Mouse (Mus musculus): ENCODE measurements around the gene Gm5849. TPM values are rescaled to one million over a fixed set of nuclear protein-coding genes. Genes with fewer than 3 reads are reported as not detected.
"Not testable (repeated sequence)": the region's sequence is repeated elsewhere in the genome, so short reads cannot be mapped to it uniquely, and the experiment has no call there.

The Gm5849 gene
- not detected in 2 replicates for total RNA-seq (2012; rRNA removed)
- not detected for polyA plus RNA-seq (2012; ENCODE audit: insufficient read depth in 1 of 2, insufficient read length in 2 of 2, low read depth in 1 of 2, low replicate concordance in 2 of 2, missing spikeins in 1 of 2)

GRCm38 (mm10) chr3:90777776-90778175 lies at the start of gene Gm5849:
Gene Gm5849, minus strand, starts transcription at chr3:90777876.
- not testable (repeated sequence) for H3K36me3 ChIP-seq (ENCODE audit: control insufficient read depth in 1 of 2, insufficient read depth in 2 of 2, low read length in 2 of 2); DNase-seq (ENCODE audit: low read depth, low spot score); H3K27ac ChIP-seq (ENCODE audit: control insufficient read depth, low read depth, low read length); H3K9ac ChIP-seq (ENCODE audit: control insufficient read depth, low read depth, low read length, poor library complexity, severe bottlenecking); H3K79me2 ChIP-seq (ENCODE audit: control insufficient read depth, insufficient read depth, low read length, poor library complexity); H3K4me1 ChIP-seq (ENCODE audit: control insufficient read depth in 1 of 2, insufficient read depth in 2 of 2, low read length in 2 of 2); H3K9me3 ChIP-seq (replicated peaks; ENCODE audit: insufficient read depth, low read length); H3K4me3 ChIP-seq (ENCODE audit: control insufficient read depth in 1 of 2, insufficient read depth in 1 of 2, low read depth in 2 of 2, low read length in 2 of 2); H3K27me3 ChIP-seq (ENCODE audit: control insufficient read depth in 1 of 2, insufficient read depth in 2 of 2, low read length in 2 of 2)

- H3K27me3 ChIP-seq (ENCODE audit: control insufficient read depth in 1 of 2, insufficient read depth in 2 of 2, low read length in 2 of 2), result no peaks in the 10 kb centered on the region
- TF ChIP-seq MAZ (IDR thresholded peaks at IDR 0.05; ENCODE audit: low read depth, low read length) (no peak), TBP (IDR thresholded peaks at IDR 0.05; ENCODE audit: low read depth, low read length) (no peak), GABPA (IDR thresholded peaks at IDR 0.05; ENCODE audit: low read depth, low read length) (no peak), UBTF (IDR thresholded peaks at IDR 0.05; ENCODE audit: borderline replicate concordance, insufficient read depth, low read depth, low read length) (no peak), MAX (IDR thresholded peaks at IDR 0.05; ENCODE audit: low read length) (no peak), E2F4 (IDR thresholded peaks at IDR 0.05; ENCODE audit: borderline replicate concordance, low read depth, low read length) (no peak), CHD1 (IDR thresholded peaks at IDR 0.05; ENCODE audit: low read depth, low read length) (no peak), MYC (IDR thresholded peaks at IDR 0.05; ENCODE audit: low read depth, low read length) (no peak), ZC3H11A (IDR thresholded peaks at IDR 0.05; ENCODE audit: low read depth, low read length) (no peak), SMC3 (IDR thresholded peaks at IDR 0.05; ENCODE audit: low read depth, low read length) (no peak), SIN3A (IDR thresholded peaks at IDR 0.05; ENCODE audit: low read length) (no peak), MXI1 (IDR thresholded peaks at IDR 0.05; ENCODE audit: low read depth, low read length) (no peak), BHLHE40 (IDR thresholded peaks at IDR 0.05; ENCODE audit: borderline replicate concordance, low read depth, low read length) (no peak)
- H3K36me3 ChIP-seq (ENCODE audit: control insufficient read depth in 1 of 2, insufficient read depth in 2 of 2, low read length in 2 of 2), result no peaks in the 10 kb centered on the region
- no peaks in the 10 kb centered on the region for H3K9me3 ChIP-seq (replicated peaks; ENCODE audit: insufficient read depth, low read length)
- H3K79me2 ChIP-seq (ENCODE audit: control insufficient read depth, insufficient read depth, low read length, poor library complexity), result no peaks in the 10 kb centered on the region
- H3K27ac ChIP-seq (ENCODE audit: control insufficient read depth, low read depth, low read length), result no peak overlapping the region
- no peak overlapping the region for H3K4me3 ChIP-seq (ENCODE audit: control insufficient read depth in 1 of 2, insufficient read depth in 1 of 2, low read depth in 2 of 2, low read length in 2 of 2)
- H3K4me1 ChIP-seq (ENCODE audit: control insufficient read depth in 1 of 2, insufficient read depth in 2 of 2, low read length in 2 of 2), result no peaks in the 10 kb centered on the region
- no peak for DNase-seq (ENCODE audit: low read depth, low spot score)
- H3K9ac ChIP-seq (ENCODE audit: control insufficient read depth, low read depth, low read length, poor library complexity, severe bottlenecking), result no peak overlapping the region
These were observed 28.0 kb downstream of the Gm5849 start for GRCm38 (mm10) chr3:90749658-90750057.

GRCm38 (mm10) chr3:90726606-90727005 lies 51.1 kb downstream of the Gm5849 start, which contains the start of gene Pglyrp4:
Gene Pglyrp4, plus strand, starts transcription at chr3:90726906.
- no peak for TF ChIP-seq POLR2AphosphoS2 (IDR thresholded peaks at IDR 0.05; ENCODE audit: low read length)
- no peak for TF ChIP-seq BHLHE40 (IDR thresholded peaks at IDR 0.05; ENCODE audit: borderline replicate concordance, low read depth, low read length)
- no peak for TF ChIP-seq HCFC1 (IDR thresholded peaks at IDR 0.05; ENCODE audit: low read depth, low read length)
- no peak for TF ChIP-seq ETS1 (IDR thresholded peaks at IDR 0.05; ENCODE audit: low read depth, low read length)
- no peak for TF ChIP-seq RAD21 (IDR thresholded peaks at IDR 0.05; ENCODE audit: low read depth, low read length)
- TF ChIP-seq MAX (IDR thresholded peaks at IDR 0.05; ENCODE audit: low read length), result no peak
- TF ChIP-seq SMC3 (IDR thresholded peaks at IDR 0.05; ENCODE audit: low read depth, low read length), result no peak
- no peak for TF ChIP-seq POLR2A (IDR thresholded peaks at IDR 0.05; ENCODE audit: control insufficient read depth in 1 of 2, insufficient read depth in 1 of 2, low read depth in 1 of 2, low read length in 2 of 2, poor library complexity in 1 of 2)
- no peak for TF ChIP-seq NELFE (IDR thresholded peaks at IDR 0.05; ENCODE audit: low read depth, low read length)
- no peak for TF ChIP-seq TAL1 (IDR thresholded peaks at IDR 0.05; ENCODE audit: low read length)
- TF ChIP-seq MAZ (IDR thresholded peaks at IDR 0.05; ENCODE audit: low read depth, low read length), result no peak
- no peak for TF ChIP-seq JUND (IDR thresholded peaks at IDR 0.05; ENCODE audit: low read depth, low read length)
- TF ChIP-seq MXI1 (IDR thresholded peaks at IDR 0.05; ENCODE audit: low read depth, low read length), result no peak
- no peak for TF ChIP-seq GABPA (IDR thresholded peaks at IDR 0.05; ENCODE audit: low read depth, low read length)
- no peak for TF ChIP-seq RCOR1 (IDR thresholded peaks at IDR 0.05; ENCODE audit: low read depth, low read length)
- no peak for TF ChIP-seq MYB (IDR thresholded peaks at IDR 0.05; ENCODE audit: low read depth, low read length)
- no peak for TF ChIP-seq CHD2 (IDR thresholded peaks at IDR 0.05; ENCODE audit: low read length)
- Histone ChIP-seq H3K27ac (ENCODE audit: control insufficient read depth, low read depth, low read length) (no peak within 1 kb of the TSS), H3K9ac (ENCODE audit: control insufficient read depth, low read depth, low read length, poor library complexity, severe bottlenecking) (no peak within 1 kb of the TSS), H3K36me3 (ENCODE audit: control insufficient read depth in 1 of 2, insufficient read depth in 2 of 2, low read length in 2 of 2) (no peaks in the 10 kb centered on the region), H3K4me3 (ENCODE audit: control insufficient read depth in 1 of 2, insufficient read depth in 1 of 2, low read depth in 2 of 2, low read length in 2 of 2) (no peak within 1 kb of the TSS), H3K9me3 (replicated peaks; ENCODE audit: insufficient read depth, low read length) (no peaks in the 10 kb centered on the region), H3K4me1 (ENCODE audit: control insufficient read depth in 1 of 2, insufficient read depth in 2 of 2, low read length in 2 of 2) (no peaks in the 10 kb centered on the region), H3K27me3 (ENCODE audit: control insufficient read depth in 1 of 2, insufficient read depth in 2 of 2, low read length in 2 of 2) (no peaks in the 10 kb centered on the region), H3K79me2 (ENCODE audit: control insufficient read depth, insufficient read depth, low read length, poor library complexity) (no peaks in the 10 kb centered on the region)
- no peak for DNase-seq (ENCODE audit: low read depth, low spot score)

Measured in MEL (cell line).